Mouse (Mus musculus) fibroblast of lung, adult 2 months (primary cell): ENCODE results near the gene Actr6.
"Not testable (repeated sequence)": the region's sequence is repeated elsewhere in the genome, so short reads cannot be mapped to it uniquely, and the experiment has no call there.

Experiments
- DNase-seq: peaks from one replicate; pipeline ENCODE4 v3.0.0-alpha.2; 2011; ENCODE audit warnings: low read depth

Gene Actr6

DNA sequence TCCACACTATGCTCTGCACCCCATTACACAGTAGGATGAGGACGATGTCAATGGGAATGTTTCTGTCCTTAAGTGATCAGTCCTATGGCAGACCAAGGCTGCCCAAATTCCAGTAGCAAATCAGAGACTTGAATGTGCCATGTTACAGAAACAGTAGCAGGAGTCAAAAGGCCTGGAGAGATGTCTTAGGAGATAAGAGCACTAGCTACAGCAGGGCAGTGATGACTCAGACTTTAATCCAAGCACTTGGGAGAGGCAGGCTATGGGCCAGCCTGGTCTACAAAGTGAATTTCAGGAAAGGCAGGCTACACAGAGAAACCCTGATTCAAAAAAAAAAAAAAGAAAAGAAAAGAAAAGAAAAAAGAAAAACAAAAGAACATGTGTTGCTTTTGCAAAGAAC, 52.6 kb downstream of the Actr6 start:
- no peak for DNase-seq

DNA sequence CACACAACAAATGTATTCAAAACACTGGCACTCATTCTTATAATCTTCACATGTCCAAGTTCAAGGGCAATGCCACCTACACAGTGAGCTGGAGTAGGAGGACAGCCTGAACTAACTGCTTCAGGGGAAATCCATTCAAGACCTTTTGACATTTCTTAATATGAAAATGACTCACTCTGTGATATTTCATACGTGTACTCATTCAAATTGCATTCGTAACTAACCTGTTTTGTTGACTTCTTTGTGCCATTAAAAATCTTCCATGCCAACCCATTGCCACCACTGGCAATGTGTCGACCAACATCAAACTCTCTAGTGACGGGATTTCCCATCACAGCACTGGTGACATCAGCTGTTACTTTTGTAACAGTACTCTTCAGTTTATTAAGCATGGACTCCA, 54.0 kb downstream of the Actr6 start:
- no peak for DNase-seq

DNA sequence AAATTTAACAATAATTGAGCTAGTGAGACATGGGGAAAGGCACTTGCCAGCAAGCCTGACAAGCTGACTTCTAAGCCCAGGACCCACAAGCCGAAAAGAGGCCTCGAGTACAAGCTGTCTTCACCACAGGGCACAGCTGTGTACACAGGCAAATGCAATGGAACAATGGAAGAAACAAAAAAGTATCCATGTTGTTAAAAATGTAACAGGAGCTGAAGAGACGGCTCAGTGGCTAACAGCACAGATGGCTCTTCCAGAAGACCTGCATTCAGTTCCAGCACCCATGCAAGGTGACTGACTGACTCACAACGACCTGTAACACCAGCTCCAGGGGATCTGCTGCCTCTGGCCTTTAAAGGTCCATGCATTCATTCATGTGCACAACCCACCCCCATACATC, 55.5 kb downstream of the Actr6 start:
- no peak for DNase-seq

DNA sequence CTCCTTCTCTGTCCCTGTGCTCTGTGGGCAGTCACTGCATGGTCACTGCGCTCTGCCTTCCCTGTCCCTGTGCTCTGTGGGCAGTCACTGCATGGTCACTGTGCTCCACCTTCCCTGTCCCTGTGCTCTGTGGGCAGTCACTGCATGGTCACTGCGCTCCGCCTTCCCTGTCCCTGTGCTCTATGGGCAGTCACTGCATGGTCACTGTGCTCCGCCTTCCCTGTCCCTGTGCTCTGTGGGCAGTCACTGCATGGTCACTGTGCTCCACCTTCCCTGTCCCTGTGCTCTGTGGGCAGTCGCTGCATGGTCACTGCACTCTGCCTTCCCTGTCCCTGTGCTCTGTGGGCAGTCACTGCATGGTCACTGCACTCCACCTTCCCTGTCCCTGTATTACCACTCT, 61.7 kb downstream of the Actr6 start:
- not testable (repeated sequence) for DNase-seq

DNA sequence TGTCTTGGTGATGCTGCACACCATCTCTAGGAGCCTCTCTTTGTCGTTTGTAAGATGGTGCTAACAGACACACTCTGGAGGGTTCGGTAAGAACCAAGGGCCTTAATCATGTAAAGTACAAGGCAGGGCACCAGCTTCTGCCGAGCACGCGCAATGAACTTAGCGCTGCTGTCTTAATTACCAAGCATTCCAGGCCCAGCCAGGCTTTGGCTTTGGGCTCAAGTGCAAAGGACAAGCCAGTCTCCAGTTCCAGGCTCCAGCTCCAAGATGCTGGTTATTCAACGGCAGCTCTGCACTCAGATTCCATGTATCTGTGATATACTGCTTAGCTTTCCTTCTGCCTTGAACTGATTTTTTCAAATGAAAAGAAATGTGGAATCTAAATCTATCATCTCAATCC, 64.5 kb downstream of the Actr6 start:
- DNase-seq = no peak

DNA sequence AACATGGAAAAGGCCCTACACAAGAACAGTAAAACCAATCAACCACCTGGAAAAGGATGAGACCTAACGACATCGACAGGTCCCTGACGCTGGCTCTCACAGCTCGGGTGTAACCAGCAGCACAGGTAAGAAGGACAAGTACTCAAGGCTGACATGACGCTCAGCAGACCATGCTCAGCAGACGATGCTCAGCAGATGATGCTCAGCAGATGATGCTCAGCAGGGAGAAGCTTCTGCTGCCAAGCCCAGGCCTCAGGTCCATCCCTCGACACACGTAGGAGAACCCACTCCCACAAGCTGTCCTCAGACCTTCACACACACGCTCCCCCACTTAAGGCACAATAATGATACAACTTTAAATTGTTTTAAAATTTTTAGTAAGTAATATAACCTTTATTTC, 66.4 kb downstream of the Actr6 start:
- no peak for DNase-seq

DNA sequence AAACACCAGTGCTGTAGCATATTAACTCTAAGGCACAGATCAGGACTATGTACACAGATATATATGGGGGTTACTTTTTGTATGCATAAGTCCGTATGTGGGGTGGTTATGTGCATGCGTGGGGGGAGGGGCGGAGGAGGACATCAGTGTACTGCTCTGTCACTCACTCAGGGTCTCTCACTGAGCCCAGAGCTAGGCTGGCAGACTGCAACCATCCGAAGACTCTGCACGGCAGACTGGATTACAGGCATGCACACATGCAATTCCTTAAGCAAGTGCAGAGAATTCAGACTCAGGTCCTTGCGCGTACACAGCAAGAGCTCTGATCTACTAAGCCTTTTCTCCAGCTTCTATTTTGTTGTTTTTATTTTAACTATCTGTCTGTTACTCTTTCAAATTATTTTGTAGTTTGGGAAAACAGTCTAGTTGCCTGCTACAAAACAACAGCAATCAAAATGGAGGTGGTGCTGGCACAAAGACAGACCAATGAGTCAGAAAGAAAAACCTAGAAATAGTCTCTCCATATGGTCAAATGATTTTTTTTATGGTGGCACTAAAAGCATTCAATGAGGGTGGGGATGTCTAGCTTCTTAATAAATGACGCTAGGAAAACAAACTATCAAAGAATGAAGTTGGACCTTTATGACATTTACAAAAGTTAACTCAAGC, 67.0 kb downstream of the Actr6 start:
- no peak for DNase-seq
